Mouse (Mus musculus) testis, adult 2 months (tissue): Measurements from ENCODE around the gene Cwh43.

ENCODE experiments used
- CTCF ChIP-seq: fragments of 200-500 bp; IDR thresholded peaks from 2 replicates; pipeline ENCODE4 v1.5.1; 2012; ENCODE audit warnings: low read depth, mild to moderate bottlenecking, inconsistent platforms, low read length, moderate library complexity; ENCODE audit not compliant: control insufficient read depth, insufficient read depth, insufficient replicate concordance
- POLR2A ChIP-seq: fragments of 200-500 bp; IDR thresholded peaks from 2 replicates; pipeline ENCODE4 v1.6.1; 2012; ENCODE audit warnings: low read depth, mild to moderate bottlenecking, inconsistent platforms, low read length, moderate library complexity; ENCODE audit not compliant: control insufficient read depth

- TF ChIP-seq POLR2A (no peak), CTCF (no peak)
These were observed 4.1 kb downstream of the Cwh43 start for GRCm38 (mm10) chr5:73409970-73410369.
